In the genomic region with DNA sequence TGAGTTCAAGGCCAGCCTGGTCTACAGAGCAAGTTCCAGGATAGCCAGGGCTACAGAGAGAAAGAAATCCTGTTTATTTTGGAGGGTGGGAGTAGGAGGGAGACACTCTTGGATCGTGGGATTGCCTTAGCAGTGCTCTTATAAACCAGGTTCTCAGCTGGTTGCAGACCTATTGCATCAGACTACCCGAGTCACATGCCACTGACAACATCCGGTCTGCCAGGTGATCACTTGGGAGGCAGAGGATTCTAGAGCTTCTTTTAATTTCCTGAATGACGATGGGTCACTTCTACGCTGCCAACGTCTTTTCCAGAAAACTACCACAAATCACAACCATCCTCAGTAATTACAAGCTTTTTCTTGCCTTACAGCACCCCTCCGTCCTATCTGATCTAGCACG, we compare ENCODE assay signal across 7 mouse cellular contexts. TPM values are rescaled to one million over a fixed set of nuclear protein-coding genes. Genes with fewer than 3 reads are reported as not detected.
DNase-seq lines count a peak whose midpoint lies in the region; ATAC-seq and TF ChIP-seq lines count a peak whose summit lies in the region.

No protein-coding gene starts in this region.

- peak overlapping the region; percentile 80 for H3K9ac ChIP-seq in kidney, embryonic 15.5 days

- peak overlapping the region; percentile 88 for H3K27ac ChIP-seq in brown adipose tissue, adult 24 weeks (replicated peaks; ENCODE audit: low read depth, low read length)
- H3K27ac ChIP-seq in kidney, embryonic 15.5 days: peak overlapping the region; percentile 89
- H3K27ac ChIP-seq in small intestine, adult 2 months (ENCODE audit: insufficient read depth, low read depth, low read length): peak overlapping the region; percentile 78

- peak overlapping the region; percentile 87 for H3K4me2 ChIP-seq in kidney, embryonic 15.5 days

- peak overlapping the region; percentile 93 for H3K4me3 ChIP-seq in brown adipose tissue, adult 24 weeks (ENCODE audit: insufficient read depth, low read depth, low read length)
- peak overlapping the region; percentile 92 for H3K4me3 ChIP-seq in kidney, embryonic 15.5 days (replicated peaks)
- peak overlapping the region; percentile 73 for H3K4me3 ChIP-seq in small intestine, adult 2 months (ENCODE audit: low read depth, low read length)

- no peak for TF ChIP-seq CTCF in small intestine, adult 2 months (IDR thresholded peaks at IDR 0.05; ENCODE audit: extremely low read depth, insufficient read length, insufficient replicate concordance, low read depth, low read length)

- no peaks in the 10 kb centered on the region for H3K9me3 ChIP-seq in kidney, embryonic 15.5 days (replicated peaks)

- H3K27me3 ChIP-seq in kidney, embryonic 15.5 days: no peaks in the 10 kb centered on the region
- H3K27me3 ChIP-seq in small intestine, adult 2 months (ENCODE audit: control insufficient read depth, insufficient read depth, low read length): no peaks in the 10 kb centered on the region

- peak; percentile 28; the same call in 1 of the 2 replicates for ATAC-seq in kidney, embryonic 15.5 days (replicated peaks; ENCODE audit: low FRiP score)

- peaks cover 8% of the 10 kb centered on the region; the same call in 1 of the 2 replicates for H3K4me1 ChIP-seq in brown adipose tissue, adult 24 weeks (ENCODE audit: control insufficient read depth, insufficient read depth, insufficient read length, low read length)
- peaks cover 23% of the 10 kb centered on the region for H3K4me1 ChIP-seq in kidney, embryonic 15.5 days
- no peaks in the 10 kb centered on the region; the same call in 1 of the 2 replicates for H3K4me1 ChIP-seq in small intestine, adult 2 months (ENCODE audit: control insufficient read depth, insufficient read depth, insufficient read length, low read length)

- H3K36me3 ChIP-seq in kidney, embryonic 15.5 days: peaks cover 18% of the 10 kb centered on the region; the same call in 1 of the 2 replicates
- no peaks in the 10 kb centered on the region; the same call in 1 of the 2 replicates for H3K36me3 ChIP-seq in small intestine, adult 2 months (ENCODE audit: control insufficient read depth, insufficient read depth, low read length)

- peak; percentile 20 to 48 for DNase-seq in urinary bladder, postnatal 36 days (ENCODE audit: low spot score in 2 of 2)
- DNase-seq in urinary bladder, adult 2 months (ENCODE audit: low spot score): no peak
- DNase-seq in heart, adult 8-10 months (ENCODE audit: low spot score): peak; percentile 28
- peak; percentile 55 for DNase-seq in lung, postnatal 10 days

- WGBS in kidney, embryonic 15.5 days: 15% methylated on average over 8 of the region's 8 CpGs
- 1% methylated on average over 8 of the region's 8 CpGs for WGBS in small intestine, adult 2 months

- TF ChIP-seq POLR2A in small intestine, adult 2 months (IDR thresholded peaks at IDR 0.05; ENCODE audit: low read depth, low read length): no peak

RNA-seq across cellular contexts. Expression of gene Sars, which starts 1.0 kb away (rescaled TPM):
- polyA plus RNA-seq in urinary bladder, adult 2 months (2012; rRNA removed): 64.1 and 86.7 TPM in 2 replicates
- polyA plus RNA-seq in brown adipose tissue, adult 24 weeks (2012; ENCODE audit: insufficient read depth, insufficient read length, missing spikeins): 87.8 and 101 TPM in 2 replicates
- 10 to 100 TPM; 76.6 to 83.9 (median 80.0) TPM for total RNA-seq in heart, adult 8-10 months (2022)
- polyA plus RNA-seq in kidney, embryonic 15.5 days (2015; fragmentation: Nextera tagmentation; extraction: Ambion mirVana): 126 and 131 TPM in 2 replicates
- 11.7 and 28.1 TPM in 2 replicates for polyA plus RNA-seq in small intestine, adult 2 months (2012; rRNA removed)

RNA-seq across cellular contexts. Expression of gene Celsr2, which starts 28.7 kb away (rescaled TPM):
- polyA plus RNA-seq in urinary bladder, adult 2 months (2012; rRNA removed): 4.6 and 7.2 TPM in 2 replicates
- polyA plus RNA-seq in brown adipose tissue, adult 24 weeks (2012; ENCODE audit: insufficient read depth, insufficient read length, missing spikeins): 2.4 and 4.0 TPM in 2 replicates
- total RNA-seq in heart, adult 8-10 months (2022): 10 to 100 TPM in 2 of 4 experiments, 1 to 10 TPM in 2; 7.4 to 10.9 (median 9.0) TPM
- polyA plus RNA-seq in kidney, embryonic 15.5 days (2015; fragmentation: Nextera tagmentation; extraction: Ambion mirVana): 19.3 and 21.6 TPM in 2 replicates
- 2.7 and 8.2 TPM in 2 replicates for polyA plus RNA-seq in small intestine, adult 2 months (2012; rRNA removed)
